Mouse (Mus musculus) embryonic facial prominence, embryonic 10.5 days (tissue): Measurements from ENCODE around the gene Sbsn. TPM values are rescaled to one million over a fixed set of nuclear protein-coding genes. Genes with fewer than 3 reads are reported as not detected.
"Not testable (repeated sequence)": the region's sequence is repeated elsewhere in the genome, so short reads cannot be mapped to it uniquely, and the experiment has no call there.

Source experiments
- DNase-seq: peaks from one replicate; pipeline ENCODE4 v3.0.0-alpha.2; 2017; ENCODE audit warnings: low spot score
- H3K27ac ChIP-seq: fragments of 300-500 bp; sonication (generic); replicated peaks from 2 replicates; pipeline ENCODE4 v1.5.1; 2016; ENCODE audit warnings: mild to moderate bottlenecking
- H3K27me3 ChIP-seq: fragments of 300-500 bp; sonication (generic); replicated peaks from 2 replicates; pipeline ENCODE4 v1.6.1; 2016; ENCODE audit warnings: low read depth, mild to moderate bottlenecking; ENCODE audit not compliant: poor library complexity, severe bottlenecking
- H3K36me3 ChIP-seq: fragments of 300-500 bp; sonication (generic); replicated peaks from 2 replicates; pipeline ENCODE4 v1.6.1; 2016; ENCODE audit warnings: mild to moderate bottlenecking, moderate library complexity
- H3K4me1 ChIP-seq: fragments of 300-500 bp; sonication (generic); 2 replicates; pipeline ENCODE4 v1.6.1; 2016
- H3K4me3 ChIP-seq: fragments of 300-500 bp; sonication (generic); 2 replicates; pipeline ENCODE4 v1.5.1; 2016; ENCODE audit warnings: mild to moderate bottlenecking, moderate library complexity
- H3K9me3 ChIP-seq: fragments of 300-500 bp; sonication (generic); 2 replicates; pipeline ENCODE4 v1.6.1; 2016; ENCODE audit warnings: mild to moderate bottlenecking
- WGBS: fragments of 180-500 bp; shearing (Covaris S2); methylation state at CpG from one replicate; pipeline ENCODE4 v1.1.7; 2016; 5-methylcytosine and 5-hydroxymethylcytosine counted together
- polyA plus RNA-seq: library from polyadenylated mRNA; unstranded; fragments of >200 nt; fragmentation: Nextera tagmentation; extraction: Ambion mirVana; gene quantifications from 2 replicates; pipeline ENCODE4 v1.2.1, GENCODE M21; 2016

Gene Sbsn
- polyA plus RNA-seq, 1 experiment from 2014 or later, result 1.0 TPM

DNA sequence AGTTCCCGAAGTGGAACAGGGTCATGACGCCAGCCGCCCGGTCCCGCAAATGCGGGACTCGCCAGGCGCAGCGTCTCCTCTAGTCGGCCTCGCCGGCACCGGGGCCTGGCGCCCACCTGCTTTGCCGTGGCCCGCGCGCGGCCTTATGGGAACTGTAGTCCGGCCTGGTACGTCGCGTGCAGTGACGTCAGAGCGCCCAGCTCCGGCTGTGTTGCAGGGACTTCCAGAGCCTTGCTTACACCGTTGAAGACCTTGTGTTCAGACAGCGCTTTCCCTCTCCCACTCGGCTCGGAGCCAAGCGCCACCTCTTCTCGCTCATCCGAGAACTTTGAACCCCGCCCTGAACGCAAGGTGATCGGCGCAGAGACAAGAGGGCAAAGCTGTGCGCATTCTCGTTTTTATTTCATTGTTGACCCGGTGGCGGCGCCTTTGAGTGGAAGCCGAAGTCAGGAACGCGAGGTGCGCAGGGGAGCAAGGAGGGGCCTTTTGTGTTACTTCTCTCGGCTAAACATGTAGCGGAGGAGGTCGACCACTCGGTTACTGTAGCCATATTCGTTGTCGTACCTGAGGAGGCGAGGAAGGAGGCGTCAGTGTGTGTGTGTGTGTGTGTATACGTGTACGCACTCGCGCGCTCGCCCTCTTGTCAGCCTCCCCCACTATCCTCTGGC is 21.7 kb upstream of the Sbsn start, which contains the start of gene Tmem147:
Gene Tmem147 (minus strand): TSS at position 145 of the 668 bp plus-strand sequence.
- H3K9me3 ChIP-seq, result no peaks in the 10 kb centered on the region
- H3K4me1 ChIP-seq, result peaks cover 37% of the 10 kb centered on the region
- WGBS, result under 1% methylated on average over 60 of the region's 60 CpGs
- peak within 1 kb of the TSS; percentile 84 for H3K4me3 ChIP-seq
- H3K27me3 ChIP-seq, result no peaks in the 10 kb centered on the region
- H3K27ac ChIP-seq, result peak within 1 kb of the TSS; percentile 91
- DNase-seq, result peak; percentile 96
- H3K36me3 ChIP-seq, result peaks cover 56% of the 10 kb centered on the region

DNA sequence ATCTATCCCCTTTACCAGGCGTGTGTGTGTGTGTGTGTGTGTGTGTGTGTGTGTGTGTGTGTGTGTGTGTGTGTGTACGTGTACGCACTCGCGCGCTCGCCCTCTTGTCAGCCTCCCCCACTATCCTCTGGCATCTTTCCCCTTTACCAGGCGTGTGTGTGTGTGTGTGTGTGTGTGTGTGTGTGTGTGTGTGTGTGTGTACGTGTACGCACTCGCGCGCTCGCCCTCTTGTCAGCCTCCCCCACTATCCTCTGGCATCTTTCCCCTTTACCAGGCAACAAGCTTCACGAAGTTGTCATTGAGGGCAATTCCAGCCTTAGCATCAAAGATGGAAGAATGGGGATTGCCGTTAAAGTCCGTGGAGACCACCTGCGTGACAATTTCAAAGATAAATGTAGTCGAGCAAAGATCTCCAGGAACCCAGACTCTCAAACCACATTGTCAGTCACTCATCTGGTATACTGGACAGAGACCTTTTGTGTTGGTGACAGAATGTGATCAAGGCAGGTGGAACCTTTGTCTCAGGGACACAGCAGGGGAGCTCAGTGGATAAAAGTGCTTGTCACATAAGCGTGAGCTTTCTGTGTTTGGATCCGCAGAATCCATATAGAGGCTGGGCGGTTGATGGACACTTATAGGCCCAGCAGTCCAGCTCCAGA is 21.1 kb upstream of the Sbsn start:
- Histone ChIP-seq H3K27ac (peak overlapping the region; percentile 91), H3K36me3 (peaks cover 61% of the 10 kb centered on the region), H3K4me1 (peaks cover 30% of the 10 kb centered on the region), H3K4me3 (peak overlapping the region; percentile 84)
- H3K9me3 ChIP-seq, DNase-seq, H3K27me3 ChIP-seq: not testable (repeated sequence)
- 21% methylated on average over 20 of the region's 22 CpGs for WGBS

DNA sequence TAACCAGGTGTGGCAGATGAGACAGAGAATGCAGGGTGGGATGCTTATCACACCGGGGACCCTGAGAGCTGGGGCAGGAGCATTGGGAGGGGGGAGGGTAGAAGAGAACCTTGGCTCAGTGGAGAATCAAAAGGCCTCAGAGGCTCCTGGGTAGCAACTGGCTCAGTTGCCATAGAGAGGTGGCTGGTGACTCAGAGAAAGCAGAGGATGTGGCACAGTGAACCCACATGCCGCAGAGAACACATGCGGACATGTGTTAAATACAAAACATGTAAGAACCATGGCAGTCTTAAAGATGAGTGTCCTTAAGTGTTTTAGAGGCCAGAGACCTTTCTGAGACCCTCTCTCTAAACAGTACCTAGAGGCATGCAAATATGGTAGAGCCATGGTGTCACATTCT is 15.1 kb upstream of the Sbsn start:
- H3K4me3 ChIP-seq, result no peak overlapping the region
- H3K27ac ChIP-seq, result no peak overlapping the region
- H3K27me3 ChIP-seq, result no peaks in the 10 kb centered on the region
- no peaks in the 10 kb centered on the region for H3K9me3 ChIP-seq
- WGBS, result 89% methylated on average over 3 of the region's 3 CpGs
- no peak for DNase-seq
- H3K36me3 ChIP-seq, result peaks cover 79% of the 10 kb centered on the region
- no peaks in the 10 kb centered on the region for H3K4me1 ChIP-seq

- not testable (repeated sequence) for DNase-seq, H3K27ac ChIP-seq
- 90% methylated on average over 2 of the region's 2 CpGs for WGBS
Observed at GRCm38 (mm10) chr7:30742570-30742969, 8.7 kb upstream of the Sbsn start.

DNA sequence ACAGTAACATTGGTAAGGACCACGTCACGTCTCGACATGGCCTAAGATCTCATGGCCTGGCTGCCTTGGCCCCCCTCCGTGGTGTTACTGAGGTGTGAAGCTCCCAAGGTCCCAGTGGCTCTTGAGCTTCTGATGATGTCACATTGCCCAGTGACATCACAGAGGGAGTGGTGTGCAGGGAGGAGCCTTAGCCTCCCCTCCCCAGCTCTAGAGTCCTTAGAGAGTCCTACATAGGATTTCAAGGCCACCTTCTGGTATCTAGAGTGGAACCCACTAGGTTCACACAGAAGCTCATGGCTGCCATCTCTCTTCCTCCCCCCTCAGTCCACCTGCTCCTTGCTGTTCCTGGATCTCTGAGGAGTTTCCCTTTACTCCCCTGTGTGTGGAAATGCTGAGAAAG is 7.7 kb upstream of the Sbsn start, which contains the start of gene Gapdhs:
Gene Gapdhs (minus strand): TSS at position 65 of the 400 bp plus-strand sequence.
- H3K4me3 ChIP-seq, DNase-seq, H3K27ac ChIP-seq, H3K9me3 ChIP-seq, H3K4me1 ChIP-seq, H3K27me3 ChIP-seq: not testable (repeated sequence)
- peaks cover 23% of the 10 kb centered on the region for H3K36me3 ChIP-seq
- 84% methylated on average over 3 of the region's 4 CpGs for WGBS

More at GRCm38 (mm10) chr7:30742570-30742969, 8.7 kb upstream of the Sbsn start:
- not testable (repeated sequence) for H3K27me3 ChIP-seq, H3K4me3 ChIP-seq, H3K9me3 ChIP-seq, H3K4me1 ChIP-seq
- H3K36me3 ChIP-seq, result peaks cover 30% of the 10 kb centered on the region

DNA sequence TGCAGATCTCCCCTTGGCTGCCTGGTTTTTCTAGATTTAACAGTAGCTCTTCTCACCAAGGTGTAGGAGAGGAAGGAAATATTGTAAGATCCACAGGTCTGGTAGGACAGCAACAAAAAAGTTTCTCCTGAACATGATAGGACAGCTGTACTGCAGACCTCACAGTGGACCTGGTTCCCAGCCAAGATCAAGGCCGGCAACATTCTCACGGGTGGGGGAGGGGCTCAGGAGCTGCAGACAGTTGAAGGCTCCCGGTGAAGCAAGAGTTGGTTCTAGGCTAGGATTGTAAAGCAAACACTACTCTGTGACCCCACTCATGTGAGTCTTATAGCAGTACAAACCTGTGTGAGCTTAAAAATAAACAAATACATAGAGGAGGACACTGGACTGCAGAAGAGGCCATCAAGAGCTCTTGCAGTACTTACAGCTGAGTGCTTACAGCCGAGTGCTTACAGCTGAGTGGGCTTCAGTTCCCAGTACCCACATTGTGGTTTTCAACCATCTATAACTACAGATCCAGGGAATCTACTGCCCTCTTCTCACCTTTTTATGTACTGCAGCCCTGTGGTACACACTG is 7.2 kb upstream of the Sbsn start:
- H3K9me3 ChIP-seq, result no peaks in the 10 kb centered on the region
- no peak overlapping the region for H3K27ac ChIP-seq
- H3K4me3 ChIP-seq, result no peak overlapping the region
- no peaks in the 10 kb centered on the region for H3K27me3 ChIP-seq
- H3K36me3 ChIP-seq, result peaks cover 23% of the 10 kb centered on the region
- DNase-seq, result no peak
- H3K4me1 ChIP-seq, result no peaks in the 10 kb centered on the region
- 60% methylated on average over 4 of the region's 4 CpGs for WGBS

DNA sequence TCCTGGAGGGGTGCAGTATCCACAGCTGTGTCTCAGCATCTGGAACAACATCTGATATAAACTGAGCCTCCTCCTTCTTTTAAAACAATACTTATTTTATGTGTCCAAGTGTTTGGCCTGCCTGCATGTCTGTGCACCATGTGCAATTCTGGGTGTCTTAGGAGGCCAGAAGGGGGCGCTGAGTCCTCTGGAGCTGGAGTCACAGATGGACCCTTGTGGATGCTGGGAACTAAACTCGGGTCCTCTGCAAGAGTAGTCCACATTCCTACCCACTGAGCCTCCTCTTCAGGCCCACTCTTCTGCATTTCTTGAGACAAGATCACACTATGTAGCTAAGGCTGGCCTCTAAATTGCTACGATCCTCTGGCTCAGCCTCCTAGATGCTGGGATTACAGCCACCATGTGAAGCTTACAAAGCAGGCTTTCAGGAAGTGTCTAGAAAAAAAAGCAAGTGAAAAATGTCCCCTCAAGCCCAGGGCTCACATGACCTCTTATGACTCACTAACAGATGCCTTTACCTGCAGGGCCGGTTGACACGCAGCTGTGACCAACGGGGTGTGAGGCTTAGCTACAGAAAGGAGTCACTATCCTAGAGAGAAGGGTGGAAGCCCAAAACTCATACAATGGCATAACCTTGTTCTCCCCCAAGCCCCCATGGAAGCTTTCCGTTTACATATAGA is 3.6 kb upstream of the Sbsn start:
- 88% methylated on average over 7 of the region's 7 CpGs for WGBS
- Histone ChIP-seq H3K4me3 (no peak overlapping the region), H3K27ac (no peak overlapping the region), H3K9me3 (no peaks in the 10 kb centered on the region), H3K36me3 (peaks cover 14% of the 10 kb centered on the region; the same call in 1 of the 2 replicates), H3K27me3 (no peaks in the 10 kb centered on the region), H3K4me1 (peaks cover 9% of the 10 kb centered on the region; the same call in 1 of the 2 replicates)
- DNase-seq, result no peak

GRCm38 (mm10) chr7:30749824-30750606 is 1.3 kb upstream of the Sbsn start:
- H3K27ac ChIP-seq, result no peak overlapping the region
- H3K4me1 ChIP-seq, result peaks cover 9% of the 10 kb centered on the region; the same call in 1 of the 2 replicates
- no peaks in the 10 kb centered on the region for H3K27me3 ChIP-seq
- H3K9me3 ChIP-seq, result peaks cover 6% of the 10 kb centered on the region; the same call in 1 of the 2 replicates
- WGBS, result 83% methylated on average over 13 of the region's 13 CpGs
- DNase-seq, result no peak
- H3K4me3 ChIP-seq, result no peak overlapping the region
- H3K36me3 ChIP-seq, result peaks cover 21% of the 10 kb centered on the region

DNA sequence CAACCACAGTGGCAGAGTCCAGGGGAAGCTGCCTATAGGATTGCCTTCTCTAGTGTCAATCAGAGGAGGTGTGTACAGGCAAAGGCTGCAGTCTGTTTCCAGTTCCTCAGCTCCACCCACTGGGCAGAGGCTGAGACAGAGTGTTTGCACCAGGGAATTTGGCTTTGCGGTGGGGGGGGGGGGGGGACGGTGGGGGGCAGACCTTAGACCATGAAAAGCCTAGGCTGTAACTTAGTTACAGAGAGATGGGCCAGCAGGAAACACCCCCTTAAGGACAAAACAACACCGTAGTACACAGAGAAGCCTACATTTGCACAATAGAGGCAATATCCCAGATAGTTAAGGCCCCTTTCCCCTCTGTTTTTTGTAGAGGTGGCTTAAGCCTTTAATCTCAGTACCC is 5.7 kb downstream of the Sbsn start:
- WGBS, result 60% methylated on average over 3 of the region's 3 CpGs
- no peak for DNase-seq

DNA sequence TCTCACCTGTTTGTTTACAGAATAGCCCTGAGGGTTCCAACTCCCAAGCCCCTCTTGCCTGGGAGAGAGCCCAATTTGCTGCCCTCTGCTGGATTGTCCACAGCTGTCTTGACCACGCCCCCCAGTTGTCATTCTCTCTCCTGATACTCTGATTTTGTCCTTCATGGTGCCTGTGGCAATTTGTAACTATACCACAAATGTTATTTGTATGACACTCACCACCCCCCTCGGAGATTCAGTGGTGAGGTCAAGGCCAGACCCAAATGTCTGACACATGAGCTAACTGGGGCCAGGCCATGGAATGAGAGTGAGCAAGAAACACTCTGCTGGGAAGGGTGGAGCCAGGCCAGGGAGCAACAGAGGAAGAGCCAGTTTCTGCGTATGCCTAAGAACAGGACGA is 7.6 kb downstream of the Sbsn start:
- Histone ChIP-seq H3K9me3 (peaks cover 10% of the 10 kb centered on the region; the same call in 1 of the 2 replicates), H3K36me3 (peaks cover 26% of the 10 kb centered on the region), H3K4me1 (no peaks in the 10 kb centered on the region), H3K27me3 (peaks cover 4% of the 10 kb centered on the region), H3K27ac (no peak overlapping the region), H3K4me3 (no peak overlapping the region)
- DNase-seq, result peak; percentile 47
- WGBS, result 39% methylated on average over 4 of the region's 4 CpGs

More for the DNA sequence above, 5.7 kb downstream of the Sbsn start:
- H3K27me3 ChIP-seq, result no peaks in the 10 kb centered on the region
- no peaks in the 10 kb centered on the region for H3K4me1 ChIP-seq
- H3K9me3 ChIP-seq, result peaks cover 10% of the 10 kb centered on the region; the same call in 1 of the 2 replicates
- H3K27ac ChIP-seq, result no peak overlapping the region
- no peak overlapping the region for H3K4me3 ChIP-seq
- peaks cover 26% of the 10 kb centered on the region for H3K36me3 ChIP-seq

- peaks cover 8% of the 10 kb centered on the region; the same call in 1 of the 2 replicates for H3K4me1 ChIP-seq
- H3K27me3 ChIP-seq, result peaks cover 19% of the 10 kb centered on the region
- peaks cover 1% of the 10 kb centered on the region; the same call in 1 of the 2 replicates for H3K36me3 ChIP-seq
- H3K27ac ChIP-seq, result no peak overlapping the region
- no peaks in the 10 kb centered on the region for H3K9me3 ChIP-seq
- WGBS, result 80% methylated on average over 4 of the region's 4 CpGs
- no peak for DNase-seq
- H3K4me3 ChIP-seq, result no peak overlapping the region
Observed at GRCm38 (mm10) chr7:30761769-30762352, 10.6 kb downstream of the Sbsn start.
